26 mouse cellular contexts compared by ENCODE assay signal in genomic region chr16:50729341-50729740, GRCm38 (mm10).
DNase-seq lines count a peak whose midpoint lies in the region; ATAC-seq and TF ChIP-seq lines count a peak whose summit lies in the region.
"Had no signal": no experiment of that assay in that cellular context is flagged by ENCODE, and none has a peak within 500 bp of the region (broad histone marks: within the 10 kb centered on the region; RNA-seq: fewer than 3 reads in every experiment).

No protein-coding gene starts in this region.

- no peak for TF ChIP-seq EP300 in MEL (IDR thresholded peaks at IDR 0.05; ENCODE audit: low read depth in 1 of 2, low read length in 2 of 2)

- peaks cover 3% of the 10 kb centered on the region for H3K27me3 ChIP-seq in megakaryocyte, embryonic 14.5 days (replicated peaks)
- no peaks in the 10 kb centered on the region for H3K27me3 ChIP-seq in MEL (ENCODE audit: control insufficient read depth in 1 of 2, insufficient read depth in 2 of 2, low read length in 2 of 2)
- H3K27me3 ChIP-seq: embryonic facial prominence, embryonic 15.5 days; heart, embryonic 13.5 days; hindbrain, embryonic 15.5 days; intestine, embryonic 15.5 days; Patski had no signal

- H3K79me2 ChIP-seq in MEL (ENCODE audit: control insufficient read depth, insufficient read depth, low read length, poor library complexity), result no peaks in the 10 kb centered on the region

- ATAC-seq in CD4-positive, CD25-positive, alpha-beta regulatory T cell, adult 4 months, result no peak
- ATAC-seq in megakaryocyte, adult 5-6 weeks (ENCODE audit: poor library complexity, severe bottlenecking), result no peak
- ATAC-seq: forebrain, embryonic 14.5 days; intestine, embryonic 15.5 days; Patski had no signal

- TF ChIP-seq POLR2A in MEL (IDR thresholded peaks at IDR 0.05; ENCODE audit: control insufficient read depth in 1 of 2, insufficient read depth in 1 of 2, low read depth in 1 of 2, low read length in 2 of 2, poor library complexity in 1 of 2), result no peak

- H3K9ac ChIP-seq in MEL (ENCODE audit: control insufficient read depth, low read depth, low read length, poor library complexity, severe bottlenecking), result no peak overlapping the region
- H3K9ac ChIP-seq: embryonic facial prominence, embryonic 15.5 days; heart, embryonic 13.5 days; hindbrain, embryonic 12.5 days; hindbrain, embryonic 15.5 days; intestine, embryonic 15.5 days had no signal

- peaks cover 14% of the 10 kb centered on the region for H3K36me3 ChIP-seq in megakaryocyte, embryonic 14.5 days (replicated peaks; ENCODE audit: low read length)
- H3K36me3 ChIP-seq in MEL (ENCODE audit: control insufficient read depth in 1 of 2, insufficient read depth in 2 of 2, low read length in 2 of 2), result peaks cover 0 to 7% of the 10 kb centered on the region in 2 experiments; a peak in 2 of 4 replicates
- H3K36me3 ChIP-seq: heart, embryonic 10.5 days; hindbrain, embryonic 12.5 days; hindbrain, embryonic 15.5 days; intestine, embryonic 15.5 days had no signal

- no peaks in the 10 kb centered on the region for H3K9me3 ChIP-seq in megakaryocyte, embryonic 14.5 days
- H3K9me3 ChIP-seq in MEL (replicated peaks; ENCODE audit: insufficient read depth, low read length), result no peaks in the 10 kb centered on the region
- H3K9me3 ChIP-seq: embryonic facial prominence, embryonic 15.5 days; heart, embryonic 10.5 days; heart, embryonic 13.5 days; hindbrain, embryonic 12.5 days; hindbrain, embryonic 15.5 days; intestine, embryonic 15.5 days had no signal

- peak overlapping the region; percentile 73 for H3K4me3 ChIP-seq in megakaryocyte, embryonic 14.5 days (replicated peaks)
- no peak overlapping the region for H3K4me3 ChIP-seq in MEL (ENCODE audit: control insufficient read depth in 1 of 2, insufficient read depth in 1 of 2, low read depth in 2 of 2, low read length in 2 of 2)
- H3K4me3 ChIP-seq: embryonic facial prominence, embryonic 15.5 days; heart, adult 2 months; heart, embryonic 10.5 days; heart, embryonic 13.5 days; hindbrain, embryonic 12.5 days; hindbrain, embryonic 15.5 days; intestine, embryonic 15.5 days had no signal

- peak; percentile 18 for DNase-seq in CD4-positive, CD25-positive, alpha-beta regulatory T cell, adult 2 months (ENCODE audit: low read depth, low spot score)
- peak; percentile 65 for DNase-seq in MEL (ENCODE audit: low read depth, low spot score)
- DNase-seq in induced T-regulatory cell, adult 2 months (ENCODE audit: low read depth), result peak; percentile 37
- no peak for DNase-seq in ovary, adult 18-20 months (ENCODE audit: low spot score)
- DNase-seq in lung, postnatal 25 days (ENCODE audit: low spot score), result no peak
- DNase-seq: adrenal gland, postnatal 10 days; adrenal gland, postnatal 36 days; cerebellum, adult 18-20 months; cerebellum, adult 9-11 months; cerebellum, postnatal 25 days; embryo, embryonic 11 days; gastrocnemius, postnatal 25 days; heart, adult 2 months; kidney, adult 11 months; kidney, adult 8-10 months had no signal

- H3K4me1 ChIP-seq in megakaryocyte, embryonic 14.5 days, result peaks cover 18% of the 10 kb centered on the region
- H3K4me1 ChIP-seq in MEL (ENCODE audit: control insufficient read depth in 1 of 2, insufficient read depth in 2 of 2, low read length in 2 of 2), result peaks cover 0 to 8% of the 10 kb centered on the region in 2 experiments
- H3K4me1 ChIP-seq: heart, embryonic 10.5 days; intestine, embryonic 15.5 days had no signal

- TF ChIP-seq RAD21 in MEL (IDR thresholded peaks at IDR 0.05; ENCODE audit: low read depth, low read length), result no peak

- TF ChIP-seq CTCF in MEL (IDR thresholded peaks at IDR 0.05 in 2 of 3, conservative IDR thresholded peaks at IDR 0.05 in 1 of 3; ENCODE audit: control insufficient read depth in 1 of 3, insufficient read depth in 1 of 3, low read depth in 2 of 3, low read length in 3 of 3, poor library complexity in 1 of 3, severe bottlenecking in 1 of 3), result no peak

- H3K27ac ChIP-seq in MEL (ENCODE audit: control insufficient read depth, low read depth, low read length), result no peak overlapping the region
- H3K27ac ChIP-seq: embryonic facial prominence, embryonic 15.5 days; heart, adult 2 months; heart, embryonic 10.5 days; heart, embryonic 13.5 days; hindbrain, embryonic 12.5 days; hindbrain, embryonic 15.5 days; intestine, embryonic 15.5 days had no signal

TF ChIP-seq in MEL, 35 proteins besides CTCF, POLR2A, EP300 and RAD21:
- TF ChIP-seq GABPA (IDR thresholded peaks at IDR 0.05; ENCODE audit: low read depth, low read length), result no peak
- TF ChIP-seq NRF1 (IDR thresholded peaks at IDR 0.05; ENCODE audit: insufficient read depth, low read depth, low read length, poor library complexity, severe bottlenecking), result no peak
- TF ChIP-seq ELF1 (IDR thresholded peaks at IDR 0.05; ENCODE audit: low read depth, low read length), result no peak
- TF ChIP-seq USF1 (IDR thresholded peaks at IDR 0.05; ENCODE audit: low read depth, low read length), result no peak
- TF ChIP-seq HCFC1 (IDR thresholded peaks at IDR 0.05; ENCODE audit: low read depth, low read length), result no peak
- TF ChIP-seq RCOR1 (IDR thresholded peaks at IDR 0.05; ENCODE audit: low read depth, low read length), result no peak
- no peak for TF ChIP-seq ZNF384 (IDR thresholded peaks at IDR 0.05; ENCODE audit: low read depth, low read length)
- no peak for TF ChIP-seq NELFE (IDR thresholded peaks at IDR 0.05; ENCODE audit: low read depth, low read length)
- no peak for TF ChIP-seq SIN3A (IDR thresholded peaks at IDR 0.05; ENCODE audit: low read length)
- no peak for TF ChIP-seq CHD2 (IDR thresholded peaks at IDR 0.05; ENCODE audit: low read length)

Comparison
In these comparisons a context has a peak if more than half of its experiments do, and no peak if none do; other contexts are left out.
1. DNase-seq: peak in CD4-positive, CD25-positive, alpha-beta regulatory T cell, adult 2 months (single experiment), MEL (single experiment) and induced T-regulatory cell, adult 2 months (single experiment); none in ovary, adult 18-20 months (single experiment) and lung, postnatal 25 days (single experiment).